Mouse (Mus musculus): ENCODE results near the gene Prr18. TPM values are rescaled to one million over a fixed set of nuclear protein-coding genes. Genes with fewer than 3 reads are reported as not detected.
"Not testable (repeated sequence)": the region's sequence is repeated elsewhere in the genome, so short reads cannot be mapped to it uniquely, and the experiment has no call there.

Prr18 gene
- total and polyA plus RNA-seq, 3 experiments: 0.07 to 0.23 (median 0.13) TPM

GRCm38 (mm10) chr17:8310838-8311614 is 26.2 kb upstream of the Prr18 start, which contains the start of gene Sft2d1:
TSS of gene Sft2d1 (plus strand) at chr17:8311102.
- Histone ChIP-seq H3K79me2 (replicated peaks; ENCODE audit: control insufficient read depth, insufficient read depth, low read length) (peaks cover 17% of the 10 kb centered on the region), H3K9ac (ENCODE audit: low read depth, low read length) (peak within 1 kb of the TSS; percentile 87), H3K4me1 (ENCODE audit: control insufficient read depth, insufficient read depth, low read length) (peaks cover 12% of the 10 kb centered on the region), H3K27me3 (ENCODE audit: control insufficient read depth, insufficient read depth, low read length) (no peaks in the 10 kb centered on the region), H3K4me3 (peak within 1 kb of the TSS; percentile 96), H3K36me3 (ENCODE audit: control insufficient read depth, insufficient read depth, low read length) (no peaks in the 10 kb centered on the region), H3K27ac (peak within 1 kb of the TSS; percentile 75)
- TF ChIP-seq POLR2A (IDR thresholded peaks at IDR 0.05; ENCODE audit: insufficient read depth, low read depth, low read length): peak; percentile 89
- 0 out of 2 replicates have a peak, but pooled peaks have one; percentile 18 for TF ChIP-seq CTCF (IDR thresholded peaks at IDR 0.05)
- no peak for TF ChIP-seq EP300 (IDR thresholded peaks at IDR 0.05; ENCODE audit: insufficient read depth, low read depth, low read length)
- WGBS: under 1% methylated on average over 54 of the region's 54 CpGs
- intact Hi-C loops (cut with DNase I): loop anchor here (1.0 to 2.0 kb wide), 2 partner anchors 27 to 62 kb away; no protein-coding TSS in a partner anchor
- peak; percentile 96 to 98 for DNase-seq

GRCm38 (mm10) chr17:8311751-8312150 is 25.5 kb upstream of the Prr18 start:
- Histone ChIP-seq H3K27me3 (ENCODE audit: control insufficient read depth, insufficient read depth, low read length) (no peaks in the 10 kb centered on the region), H3K4me3 (peak overlapping the region; percentile 96), H3K27ac (peak overlapping the region; percentile 75), H3K79me2 (replicated peaks; ENCODE audit: control insufficient read depth, insufficient read depth, low read length) (peaks cover 17% of the 10 kb centered on the region), H3K4me1 (ENCODE audit: control insufficient read depth, insufficient read depth, low read length) (peaks cover 12% of the 10 kb centered on the region), H3K36me3 (ENCODE audit: control insufficient read depth, insufficient read depth, low read length) (no peaks in the 10 kb centered on the region), H3K9ac (ENCODE audit: low read depth, low read length) (no peak overlapping the region; the same call in 1 of the 2 replicates)
- DNase-seq: peak in 1 of 2 experiments; percentile 20
- TF ChIP-seq CTCF (IDR thresholded peaks at IDR 0.05): no peak
- TF ChIP-seq POLR2A (IDR thresholded peaks at IDR 0.05; ENCODE audit: insufficient read depth, low read depth, low read length): no peak
- no peak for TF ChIP-seq EP300 (IDR thresholded peaks at IDR 0.05; ENCODE audit: insufficient read depth, low read depth, low read length)
- intact Hi-C loops (cut with DNase I): loop anchor here (1.0 to 2.0 kb wide), 2 partner anchors 27 to 61 kb away; no protein-coding TSS in a partner anchor
- WGBS: 14% methylated on average over 3 of the region's 3 CpGs

DNA sequence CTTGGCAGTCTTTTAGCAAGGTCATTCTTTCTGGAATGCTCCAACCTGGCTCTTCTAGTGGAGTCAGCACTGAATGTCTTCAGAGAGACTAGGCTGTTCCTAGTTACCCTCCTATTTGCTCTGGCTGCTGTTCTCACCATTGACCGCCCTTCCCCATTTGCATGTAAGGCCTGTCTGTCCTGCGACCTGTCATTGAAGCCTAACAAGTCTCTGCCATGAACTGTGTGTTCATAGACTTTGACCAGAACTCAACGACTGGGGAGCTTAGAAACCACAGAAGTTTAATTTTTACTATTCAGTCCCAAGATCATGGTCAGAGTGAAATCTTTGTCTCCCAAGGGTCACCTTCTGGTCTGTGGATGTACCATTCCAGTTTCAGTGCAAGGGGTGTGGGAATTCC is 23.3 kb upstream of the Prr18 start:
- Histone ChIP-seq H3K4me1 (ENCODE audit: control insufficient read depth, insufficient read depth, low read length) (peaks cover 12% of the 10 kb centered on the region), H3K27me3 (ENCODE audit: control insufficient read depth, insufficient read depth, low read length) (no peaks in the 10 kb centered on the region), H3K9ac (ENCODE audit: low read depth, low read length) (no peak overlapping the region), H3K27ac (no peak overlapping the region), H3K79me2 (replicated peaks; ENCODE audit: control insufficient read depth, insufficient read depth, low read length) (peaks cover 17% of the 10 kb centered on the region), H3K4me3 (no peak overlapping the region), H3K36me3 (ENCODE audit: control insufficient read depth, insufficient read depth, low read length) (no peaks in the 10 kb centered on the region)
- DNase-seq: no peak
- no peak for TF ChIP-seq POLR2A (IDR thresholded peaks at IDR 0.05; ENCODE audit: insufficient read depth, low read depth, low read length)
- TF ChIP-seq CTCF (IDR thresholded peaks at IDR 0.05): no peak
- no peak for TF ChIP-seq EP300 (IDR thresholded peaks at IDR 0.05; ENCODE audit: insufficient read depth, low read depth, low read length)
- 83% methylated on average over 3 of the region's 3 CpGs for WGBS
- intact Hi-C loops (cut with DNase I): no loop called here

- peaks cover 18% of the 10 kb centered on the region for H3K79me2 ChIP-seq (replicated peaks; ENCODE audit: control insufficient read depth, insufficient read depth, low read length)
- H3K4me3 ChIP-seq: no peak overlapping the region
- 88% methylated on average over 1 of the region's 1 CpGs for WGBS
- H3K9ac ChIP-seq (ENCODE audit: low read depth, low read length): no peak overlapping the region
- peaks cover 12% of the 10 kb centered on the region for H3K4me1 ChIP-seq (ENCODE audit: control insufficient read depth, insufficient read depth, low read length)
- H3K27ac ChIP-seq: no peak overlapping the region
- no peaks in the 10 kb centered on the region for H3K36me3 ChIP-seq (ENCODE audit: control insufficient read depth, insufficient read depth, low read length)
- no peaks in the 10 kb centered on the region for H3K27me3 ChIP-seq (ENCODE audit: control insufficient read depth, insufficient read depth, low read length)
- intact Hi-C loops (cut with DNase I): no loop called here
- DNase-seq: no peak
- TF ChIP-seq POLR2A (IDR thresholded peaks at IDR 0.05; ENCODE audit: insufficient read depth, low read depth, low read length) (no peak), EP300 (IDR thresholded peaks at IDR 0.05; ENCODE audit: insufficient read depth, low read depth, low read length) (no peak), CTCF (IDR thresholded peaks at IDR 0.05) (peak; percentile 50)
Measured at GRCm38 (mm10) chr17:8316251-8316650, 21.0 kb upstream of the Prr18 start.

- H3K27ac ChIP-seq; H3K36me3 ChIP-seq (ENCODE audit: control insufficient read depth, insufficient read depth, low read length); H3K4me3 ChIP-seq; H3K79me2 ChIP-seq (replicated peaks; ENCODE audit: control insufficient read depth, insufficient read depth, low read length); intact Hi-C loops (cut with DNase I); H3K27me3 ChIP-seq (ENCODE audit: control insufficient read depth, insufficient read depth, low read length); H3K4me1 ChIP-seq (ENCODE audit: control insufficient read depth, insufficient read depth, low read length); H3K9ac ChIP-seq (ENCODE audit: low read depth, low read length); DNase-seq: not testable (repeated sequence)
- WGBS: 95% methylated on average over 10 of the region's 11 CpGs
Measured at GRCm38 (mm10) chr17:8326877-8327276, 10.4 kb upstream of the Prr18 start.

DNA sequence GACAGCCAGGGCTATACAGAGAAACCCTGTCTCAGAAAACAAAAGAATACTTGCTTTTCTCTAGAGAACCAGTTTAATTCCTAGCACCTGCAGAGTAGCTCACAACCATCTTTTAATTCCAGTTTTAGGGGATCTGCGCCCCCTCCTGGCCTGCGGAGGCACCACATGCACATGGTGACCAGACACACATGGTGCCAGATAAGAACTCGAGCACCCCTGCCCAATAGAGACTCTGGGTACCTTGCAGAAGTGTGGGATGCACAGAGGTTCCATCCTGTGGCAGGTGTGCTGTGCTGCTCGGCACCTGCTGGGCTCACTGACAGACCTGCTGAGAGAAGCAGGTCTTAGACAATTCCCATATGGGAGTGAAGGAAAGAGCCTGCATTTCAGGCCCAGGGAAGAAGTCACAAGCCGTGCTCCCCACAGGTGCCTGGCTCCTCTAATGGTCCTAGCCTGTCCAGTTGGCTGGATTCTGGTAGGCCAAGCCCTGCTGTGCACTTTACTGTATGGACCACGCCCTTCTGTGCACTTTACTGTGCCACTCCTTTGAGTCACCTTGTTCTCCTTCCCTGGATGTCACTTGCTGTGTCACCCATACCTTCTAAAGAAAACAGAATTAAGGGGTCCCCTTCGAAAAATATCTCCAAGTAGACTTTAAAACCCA is 8.6 kb upstream of the Prr18 start:
- intact Hi-C loops (cut with DNase I): no loop called here
- Histone ChIP-seq H3K79me2 (replicated peaks; ENCODE audit: control insufficient read depth, insufficient read depth, low read length) (no peaks in the 10 kb centered on the region), H3K27me3 (ENCODE audit: control insufficient read depth, insufficient read depth, low read length) (no peaks in the 10 kb centered on the region), H3K27ac (no peak overlapping the region), H3K36me3 (ENCODE audit: control insufficient read depth, insufficient read depth, low read length) (no peaks in the 10 kb centered on the region), H3K4me3 (no peak overlapping the region), H3K4me1 (ENCODE audit: control insufficient read depth, insufficient read depth, low read length) (no peaks in the 10 kb centered on the region), H3K9ac (ENCODE audit: low read depth, low read length) (no peak overlapping the region)
- TF ChIP-seq CTCF (IDR thresholded peaks at IDR 0.05) (peak; percentile 60), POLR2A (IDR thresholded peaks at IDR 0.05; ENCODE audit: insufficient read depth, low read depth, low read length) (no peak)
- 75% methylated on average over 7 of the region's 7 CpGs for WGBS
- no peak for DNase-seq
